In the genomic region with DNA sequence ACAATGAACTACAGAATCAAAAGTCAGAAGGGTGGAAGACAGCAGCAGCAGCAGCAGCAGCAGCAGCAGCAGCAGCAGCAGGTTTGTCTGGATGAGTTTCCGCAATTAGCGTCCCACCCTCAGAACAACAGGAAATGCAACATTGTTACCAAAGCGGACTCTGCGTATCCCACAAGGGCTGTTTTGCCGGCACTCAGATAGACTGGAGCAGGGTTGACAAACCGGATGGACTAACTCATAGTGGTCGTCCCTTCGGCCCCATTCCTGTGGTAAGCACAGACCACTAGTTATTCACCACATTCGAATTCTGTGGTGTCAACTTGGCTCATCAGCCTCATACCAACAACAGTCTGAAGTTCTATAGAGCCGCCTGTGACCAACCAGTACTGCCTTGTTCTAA, we compare ENCODE assay signal across 11 mouse cellular contexts. TPM values are rescaled to one million over a fixed set of nuclear protein-coding genes. Genes with fewer than 3 reads are reported as not detected.
DNase-seq lines count a peak whose midpoint lies in the region; ATAC-seq and TF ChIP-seq lines count a peak whose summit lies in the region.
"Had no signal": no experiment of that assay in that cellular context is flagged by ENCODE, and none has a peak within 500 bp of the region (broad histone marks: within the 10 kb centered on the region; RNA-seq: fewer than 3 reads in every experiment).

No protein-coding gene starts in this region.

- peak; percentile 87 for ATAC-seq in granulocyte monocyte progenitor cell, adult 5-6 weeks (replicated peaks; ENCODE audit: poor library complexity, severe bottlenecking)
- ATAC-seq in megakaryocyte progenitor cell, adult 5-6 weeks (replicated peaks; ENCODE audit: poor library complexity), result peak; percentile 78
- ATAC-seq: intestine, embryonic 16.5 days; Patski had no signal

- no peak for TF ChIP-seq RAD21 in CH12.LX (IDR thresholded peaks at IDR 0.05; ENCODE audit: low read depth, low read length)

- no peak for TF ChIP-seq CTCF in CH12.LX (conservative IDR thresholded peaks at IDR 0.05 in 1 of 2, IDR thresholded peaks at IDR 0.05 in 1 of 2; ENCODE audit: low read depth in 2 of 2, low read length in 2 of 2)

- H3K27ac ChIP-seq in CH12.LX (ENCODE audit: insufficient read depth, low read depth), result peak overlapping the region; percentile 81
- H3K27ac ChIP-seq: stomach, embryonic 15.5 days had no signal

- peak overlapping the region; percentile 36; the same call in 1 of the 2 replicates for H3K9ac ChIP-seq in CH12.LX (ENCODE audit: insufficient read depth, low read depth)
- H3K9ac ChIP-seq: stomach, embryonic 15.5 days had no signal

- TF ChIP-seq EP300 in CH12.LX (IDR thresholded peaks at IDR 0.05; ENCODE audit: low read length), result 0 out of 2 replicates have a peak, but pooled peaks have one; percentile 1

- dilution Hi-C loops in CH12.LX (cut with MboI; ENCODE audit: extremely low pct_ligation_motif_present, extremely low pct_unique_long_range_greater_than_20kb, low sequenced_read_pairs), result no loop called here

- in situ Hi-C loops in CH12.LX (cut with MboI; ENCODE audit: low pct_ligation_motif_present, low pct_unique_long_range_greater_than_20kb, low sequenced_read_pairs), result no loop called here

- peak; percentile 34 for DNase-seq in kidney, postnatal 10 days
- no peak for DNase-seq in kidney, adult 11 months
- DNase-seq in CH12.LX (ENCODE audit: extremely low read depth), result peak; percentile 60
- DNase-seq in layer of hippocampus, postnatal 36 days, result no peak
- DNase-seq in cerebellum, postnatal 14 days, result no peak
- DNase-seq in spleen, postnatal 14 days (ENCODE audit: low spot score in 2 of 2), result no peak

- H3K4me3 ChIP-seq in CH12.LX (replicated peaks in 1 of 3; ENCODE audit: low read depth in 2 of 3, low read length in 2 of 3, poor library complexity in 1 of 3), result peak overlapping the region in 2 of 3 experiments; percentile 25 to 42
- H3K4me3 ChIP-seq: stomach, embryonic 15.5 days had no signal

- no peaks in the 10 kb centered on the region for H3K27me3 ChIP-seq in CH12.LX (replicated peaks)
- H3K27me3 ChIP-seq: Patski; stomach, embryonic 15.5 days had no signal

- no peak for TF ChIP-seq POLR2A in CH12.LX (IDR thresholded peaks at IDR 0.05; ENCODE audit: low read depth, low read length)

- no peaks in the 10 kb centered on the region for H3K9me3 ChIP-seq in CH12.LX (replicated peaks; ENCODE audit: low read length)
- H3K9me3 ChIP-seq: stomach, embryonic 15.5 days had no signal

- H3K36me3 ChIP-seq in CH12.LX (replicated peaks in 1 of 2; ENCODE audit: control insufficient read depth in 1 of 2, insufficient read depth in 1 of 2, low read length in 1 of 2), result no peaks in the 10 kb centered on the region
- H3K36me3 ChIP-seq: stomach, embryonic 15.5 days had no signal

- H3K4me1 ChIP-seq in CH12.LX (ENCODE audit: control insufficient read depth in 1 of 2, insufficient read depth in 2 of 2), result peaks cover 13 to 87% of the 10 kb centered on the region in 2 experiments
- H3K4me1 ChIP-seq: stomach, embryonic 15.5 days had no signal

- peak overlapping the region; percentile 72 for H3K4me2 ChIP-seq in CH12.LX (ENCODE audit: insufficient read depth, low read depth, poor library complexity, severe bottlenecking)
- H3K4me2 ChIP-seq: stomach, embryonic 15.5 days had no signal

- peaks cover 79% of the 10 kb centered on the region for H3K79me2 ChIP-seq in CH12.LX (replicated peaks; ENCODE audit: control insufficient read depth, extremely low read depth, insufficient read depth, poor library complexity, severe bottlenecking)

TF ChIP-seq in CH12.LX, 34 proteins besides CTCF, POLR2A, EP300 and RAD21:
- TF ChIP-seq MEF2A (IDR thresholded peaks at IDR 0.05; ENCODE audit: borderline replicate concordance, low read depth, low read length), result peak; percentile 59; the same call in 1 of the 2 replicates
- peak; percentile 42; the same call in 1 of the 2 replicates for TF ChIP-seq TCF12 (IDR thresholded peaks at IDR 0.05; ENCODE audit: low read depth, low read length)
- TF ChIP-seq ZC3H11A (IDR thresholded peaks at IDR 0.05; ENCODE audit: low read depth, low read length), result no peak
- TF ChIP-seq KAT2A (IDR thresholded peaks at IDR 0.05; ENCODE audit: insufficient replicate concordance, low read length), result no peak
- peak; percentile 54; the same call in 1 of the 2 replicates for TF ChIP-seq ELF1 (IDR thresholded peaks at IDR 0.05; ENCODE audit: low read depth, low read length)
- no peak for TF ChIP-seq TBP (conservative IDR thresholded peaks at IDR 0.05; ENCODE audit: low read depth, low read length)
- peak; percentile 84; the same call in 1 of the 2 replicates for TF ChIP-seq CHD1 (IDR thresholded peaks at IDR 0.05; ENCODE audit: low read depth, low read length)
- TF ChIP-seq BHLHE40 (IDR thresholded peaks at IDR 0.05; ENCODE audit: low read depth, low read length), result peak; percentile 36; the same call in 1 of the 2 replicates
- TF ChIP-seq UBTF (IDR thresholded peaks at IDR 0.05; ENCODE audit: low read depth, low read length), result no peak
- TF ChIP-seq IRF4 (IDR thresholded peaks at IDR 0.05; ENCODE audit: low read depth, low read length), result peak; percentile 34
- TF ChIP-seq ZKSCAN1 (IDR thresholded peaks at IDR 0.05; ENCODE audit: borderline replicate concordance, low read depth, low read length), result no peak
TF ChIP-seq in CH12.LX: peak in this region for 6.

RNA-seq across cellular contexts. Expression of gene Jmjd1c, which starts 26.9 kb away (rescaled TPM):
- total RNA-seq in CH12.LX (2012; rRNA removed) (41.2 and 41.6 TPM in 2 replicates), CH12.LX (2014; rRNA removed) (41.2 and 41.4 TPM in 2 replicates)
- 40.9 and 50.1 TPM in 2 replicates for polyA plus RNA-seq in CH12.LX (2012; ENCODE audit: insufficient read length, low read depth)
- total RNA-seq in granulocyte monocyte progenitor cell, adult 5-6 weeks (2014; fragmentation: Nextera tagmentation), result 82.9 and 89.7 TPM in 2 replicates
- 57.8 and 69.4 TPM in 2 replicates for total RNA-seq in granulocyte monocyte progenitor cell, adult 5-6 weeks (2017)
- 82.6 and 124 TPM in 2 replicates for total RNA-seq in megakaryocyte progenitor cell, adult 5-6 weeks (2015)
- 49.5 and 79.8 TPM in 2 replicates for total RNA-seq in megakaryocyte progenitor cell, adult 5-6 weeks (2017)
- 100 to 1,000 TPM; 103 to 110 TPM for total RNA-seq in layer of hippocampus, postnatal 36 days (2021)

RNA-seq across cellular contexts. Expression of gene Reep3, which starts 27.7 kb away (rescaled TPM):
- total RNA-seq in CH12.LX (2012; rRNA removed) (20.3 and 23.2 TPM in 2 replicates), CH12.LX (2014; rRNA removed) (20.0 and 23.3 TPM in 2 replicates)
- polyA plus RNA-seq in CH12.LX (2012; ENCODE audit: insufficient read length, low read depth), result 20.5 and 21.8 TPM in 2 replicates
- total RNA-seq in granulocyte monocyte progenitor cell, adult 5-6 weeks (2014; fragmentation: Nextera tagmentation), result 21.6 and 22.3 TPM in 2 replicates
- 11.8 and 13.4 TPM in 2 replicates for total RNA-seq in granulocyte monocyte progenitor cell, adult 5-6 weeks (2017)
- 25.3 and 28.7 TPM in 2 replicates for total RNA-seq in megakaryocyte progenitor cell, adult 5-6 weeks (2015)
- total RNA-seq in megakaryocyte progenitor cell, adult 5-6 weeks (2017), result 12.1 and 12.2 TPM in 2 replicates
- total RNA-seq in layer of hippocampus, postnatal 36 days (2021), result 10 to 100 TPM; 20.2 to 24.1 TPM

Comparison
In these comparisons a context has a peak if more than half of its experiments do, and no peak if none do; other contexts are left out.
1. DNase-seq: peak in kidney, postnatal 10 days (single experiment) and CH12.LX (single experiment); none in kidney, adult 11 months (single experiment), layer of hippocampus, postnatal 36 days (0 of 2), cerebellum, postnatal 14 days (0 of 2) and spleen, postnatal 14 days (0 of 2).